Mouse (Mus musculus) limb, embryonic 12.5 days (tissue): Measurements from ENCODE around the gene Prkce. TPM values are rescaled to one million over a fixed set of nuclear protein-coding genes. Genes with fewer than 3 reads are reported as not detected.

ENCODE experiments used
- ATAC-seq: fragments of 200-750 bp; cut with Nextera tagmentation; 2 replicates; pipeline ENCODE4 v1.8.0; 2017; ENCODE audit warnings: low read depth, moderate TSS enrichment; ENCODE audit not compliant: insufficient number of reproducible peaks, insufficient read depth, low FRiP score, low TSS enrichment
- H3K27ac ChIP-seq: fragments of 300-500 bp; sonication (generic); 2 replicates; pipeline ENCODE4 v1.5.1; 2016; ENCODE audit warnings: mild to moderate bottlenecking, moderate library complexity
- H3K27me3 ChIP-seq: fragments of 300-500 bp; sonication (generic); 2 replicates; pipeline ENCODE4 v1.6.1; 2016; ENCODE audit warnings: mild to moderate bottlenecking, moderate library complexity
- H3K36me3 ChIP-seq: fragments of 300-500 bp; sonication (generic); 2 replicates; pipeline ENCODE4 v1.6.1; 2016; ENCODE audit warnings: mild to moderate bottlenecking, moderate library complexity
- H3K4me1 ChIP-seq: fragments of 300-500 bp; sonication (generic); replicated peaks from 2 replicates; pipeline ENCODE4 v1.6.1; 2016
- H3K4me2 ChIP-seq: fragments of 300-500 bp; sonication (generic); 2 replicates; pipeline ENCODE4 v1.6.1; 2016; ENCODE audit warnings: mild to moderate bottlenecking, moderate library complexity
- H3K4me3 ChIP-seq: fragments of 300-500 bp; sonication (generic); replicated peaks from 2 replicates; pipeline ENCODE4 v1.5.1; 2016; ENCODE audit warnings: mild to moderate bottlenecking
- H3K9ac ChIP-seq: fragments of 300-500 bp; sonication (generic); replicated peaks from 2 replicates; pipeline ENCODE4 v1.6.1; 2016; ENCODE audit warnings: mild to moderate bottlenecking, moderate library complexity
- H3K9me3 ChIP-seq: fragments of 300-500 bp; sonication (generic); 2 replicates; pipeline ENCODE4 v1.6.1; 2016; ENCODE audit warnings: mild to moderate bottlenecking, moderate library complexity
- WGBS: fragments of 180-500 bp; shearing (Covaris S2); methylation state at CpG from one replicate; pipeline ENCODE4 v1.1.7; 2016; 5-methylcytosine and 5-hydroxymethylcytosine counted together
- polyA plus RNA-seq: library from polyadenylated mRNA; unstranded; fragments of >200 nt; fragmentation: Nextera tagmentation; extraction: Ambion mirVana; gene quantifications from 2 replicates; pipeline ENCODE4 v1.2.1, GENCODE M21; 2016

Gene Prkce
- 5.5 and 7.7 TPM in 2 replicates for polyA plus RNA-seq

DNA sequence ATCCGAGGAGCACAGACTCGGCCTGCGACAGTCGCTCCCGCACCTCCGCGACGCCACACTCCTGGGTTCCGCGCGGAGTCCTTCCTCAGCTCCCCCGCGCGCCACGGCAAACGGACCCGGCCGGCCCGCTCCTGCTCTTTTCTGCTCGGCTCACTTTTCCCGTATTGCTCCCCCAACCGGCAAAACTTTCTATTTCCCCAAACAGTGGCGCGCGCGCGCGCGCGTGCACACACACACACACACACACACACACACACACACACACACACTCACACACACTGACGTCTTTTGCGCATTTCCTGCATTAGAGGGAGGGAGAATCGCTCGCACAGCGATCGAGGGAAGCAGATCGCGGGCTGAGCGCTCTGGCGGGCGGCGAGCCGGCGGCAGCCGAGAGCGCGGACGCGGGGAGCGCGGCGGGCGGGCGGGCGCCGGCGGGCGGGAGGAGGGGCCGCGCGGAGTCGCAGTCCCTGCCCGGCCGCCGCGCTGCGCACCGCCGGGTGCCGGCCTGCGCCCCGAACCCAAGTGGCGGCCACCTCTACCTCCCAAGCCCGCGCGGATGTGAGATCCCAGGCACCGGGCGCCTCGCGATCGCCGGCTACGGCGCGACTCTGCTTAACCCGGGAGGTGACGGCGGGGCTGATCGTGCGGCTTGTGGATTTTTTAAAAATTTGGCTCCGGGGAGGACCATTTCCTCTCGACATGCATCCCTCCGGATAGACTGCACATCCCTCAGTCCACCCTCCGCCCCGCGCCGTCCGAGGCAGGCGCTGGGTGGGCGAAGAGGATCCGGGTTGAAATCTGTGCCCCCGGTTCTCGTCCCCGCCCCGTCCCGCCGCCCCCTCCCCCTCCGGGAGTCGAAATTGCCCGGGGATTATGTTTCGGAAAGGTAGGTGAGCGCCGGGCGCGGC, at the start of gene Prkce:
Gene Prkce (plus strand): TSS at position 466 of the 911 bp plus-strand sequence.
- H3K4me3 ChIP-seq = peak within 1 kb of the TSS; percentile 72
- H3K9ac ChIP-seq = peak within 1 kb of the TSS; percentile 81
- no peaks in the 10 kb centered on the region for H3K9me3 ChIP-seq
- H3K27ac ChIP-seq = peak within 1 kb of the TSS; percentile 94
- WGBS = under 1% methylated on average over 95 of the region's 115 CpGs
- H3K4me2 ChIP-seq = peak within 1 kb of the TSS; percentile 92
- ATAC-seq = peak; percentile 37; the same call in 1 of the 2 replicates
- H3K4me1 ChIP-seq = peaks cover 33% of the 10 kb centered on the region
- peaks cover 15% of the 10 kb centered on the region for H3K27me3 ChIP-seq
- H3K36me3 ChIP-seq = no peaks in the 10 kb centered on the region; the same call in 1 of the 2 replicates

DNA sequence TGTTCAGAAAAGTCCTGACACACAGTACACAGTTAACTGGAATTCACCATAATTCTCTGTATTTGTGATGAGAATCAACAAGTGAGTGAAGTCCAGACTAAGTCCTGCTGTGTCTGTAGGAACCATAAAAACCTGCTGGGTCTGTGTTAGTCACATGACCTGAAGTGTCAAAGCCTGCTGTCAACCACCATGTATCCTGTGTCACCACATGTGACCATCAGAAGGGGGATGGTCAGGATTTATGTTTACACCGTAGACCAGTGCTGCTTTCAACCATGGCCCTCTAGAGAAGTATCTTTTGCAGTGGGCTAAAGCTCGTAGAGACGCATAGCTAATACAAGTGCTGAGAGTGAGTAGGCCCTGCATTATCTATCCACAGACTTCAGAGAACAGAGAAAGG, 44.4 kb upstream of the Prkce start:
- no peak overlapping the region for H3K4me3 ChIP-seq
- no peaks in the 10 kb centered on the region for H3K27me3 ChIP-seq
- no peak overlapping the region for H3K9ac ChIP-seq
- H3K9me3 ChIP-seq = no peaks in the 10 kb centered on the region
- WGBS = 92% methylated on average over 3 of the region's 3 CpGs
- no peak overlapping the region for H3K27ac ChIP-seq
- ATAC-seq = no peak
- H3K4me2 ChIP-seq = no peak overlapping the region
- H3K4me1 ChIP-seq = no peaks in the 10 kb centered on the region
- H3K36me3 ChIP-seq = peaks cover 64% of the 10 kb centered on the region

DNA sequence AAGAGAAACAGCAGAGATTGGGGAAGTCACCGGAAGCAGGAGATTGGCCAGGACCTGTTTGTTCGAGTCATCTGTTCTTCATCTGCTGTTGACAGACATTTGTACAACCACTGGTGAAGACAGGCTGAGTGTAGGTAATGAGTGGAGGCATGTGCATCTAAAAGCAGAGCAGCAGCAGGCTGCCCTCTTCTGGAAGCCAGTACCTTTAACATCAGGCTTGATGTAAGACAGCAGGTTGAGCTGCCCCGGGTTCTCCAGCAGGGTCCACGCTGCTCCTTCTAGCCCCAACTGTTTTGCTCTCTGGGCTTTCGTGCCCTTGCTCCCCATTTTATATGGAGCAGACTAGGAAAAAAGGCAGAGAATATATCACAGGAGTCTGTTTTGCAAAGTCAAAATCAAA, 41.7 kb upstream of the Prkce start:
- H3K27me3 ChIP-seq = no peaks in the 10 kb centered on the region
- peaks cover 77% of the 10 kb centered on the region for H3K36me3 ChIP-seq
- H3K4me1 ChIP-seq = no peaks in the 10 kb centered on the region
- H3K9me3 ChIP-seq = no peaks in the 10 kb centered on the region
- no peak overlapping the region for H3K4me2 ChIP-seq
- no peak overlapping the region for H3K9ac ChIP-seq
- H3K27ac ChIP-seq = no peak overlapping the region
- ATAC-seq = no peak
- no peak overlapping the region for H3K4me3 ChIP-seq
- WGBS = 76% methylated on average over 5 of the region's 5 CpGs

DNA sequence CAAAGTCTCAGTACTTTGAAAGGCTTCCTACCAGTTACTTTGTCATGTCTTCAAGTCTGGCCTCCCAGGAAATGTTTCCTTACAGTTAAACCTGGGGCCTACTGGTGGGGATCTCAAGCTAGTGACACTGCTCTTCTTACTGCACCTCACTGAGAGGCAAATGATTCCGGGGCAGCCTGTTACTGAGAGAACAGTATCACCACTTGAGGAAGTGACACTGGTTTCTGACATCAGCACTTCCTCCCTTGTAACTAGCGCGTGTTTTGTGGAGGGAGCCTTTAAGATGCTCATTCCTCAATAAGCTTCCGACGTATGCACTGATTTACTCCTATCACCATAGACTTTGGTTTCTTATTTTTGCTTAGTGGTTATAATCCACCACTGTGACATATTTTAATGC, 39.4 kb upstream of the Prkce start:
- no peak overlapping the region for H3K4me2 ChIP-seq
- H3K27ac ChIP-seq = no peak overlapping the region
- no peak overlapping the region for H3K4me3 ChIP-seq
- ATAC-seq = no peak
- no peaks in the 10 kb centered on the region for H3K9me3 ChIP-seq
- H3K27me3 ChIP-seq = no peaks in the 10 kb centered on the region
- H3K4me1 ChIP-seq = no peaks in the 10 kb centered on the region
- no peak overlapping the region for H3K9ac ChIP-seq
- 95% methylated on average over 5 of the region's 5 CpGs for WGBS
- H3K36me3 ChIP-seq = peaks cover 72% of the 10 kb centered on the region

DNA sequence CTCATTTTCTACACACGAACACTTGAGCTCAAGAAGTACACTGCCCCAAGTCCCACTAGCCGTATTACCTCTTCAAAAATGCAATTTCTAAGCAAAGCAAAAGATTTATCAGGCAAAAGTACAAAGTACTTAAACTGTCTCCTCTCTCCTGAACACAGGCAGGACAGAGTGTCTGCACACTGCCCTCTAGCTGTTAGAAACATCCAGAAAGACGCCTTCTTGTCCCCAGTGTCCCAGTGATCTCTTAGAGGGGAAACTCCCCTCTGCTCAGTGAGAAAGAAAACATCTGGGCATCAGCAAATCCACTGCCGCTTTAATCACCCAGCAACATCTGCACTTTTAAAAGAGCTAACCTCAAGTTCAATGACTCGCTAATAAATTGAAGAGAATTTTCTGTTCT, 35.1 kb upstream of the Prkce start:
- Histone ChIP-seq H3K4me3 (no peak overlapping the region), H3K4me2 (no peak overlapping the region), H3K36me3 (peaks cover 83% of the 10 kb centered on the region), H3K27ac (no peak overlapping the region), H3K4me1 (no peaks in the 10 kb centered on the region), H3K9ac (no peak overlapping the region), H3K9me3 (no peaks in the 10 kb centered on the region), H3K27me3 (no peaks in the 10 kb centered on the region)
- no peak for ATAC-seq
- 78% methylated on average over 5 of the region's 5 CpGs for WGBS

DNA sequence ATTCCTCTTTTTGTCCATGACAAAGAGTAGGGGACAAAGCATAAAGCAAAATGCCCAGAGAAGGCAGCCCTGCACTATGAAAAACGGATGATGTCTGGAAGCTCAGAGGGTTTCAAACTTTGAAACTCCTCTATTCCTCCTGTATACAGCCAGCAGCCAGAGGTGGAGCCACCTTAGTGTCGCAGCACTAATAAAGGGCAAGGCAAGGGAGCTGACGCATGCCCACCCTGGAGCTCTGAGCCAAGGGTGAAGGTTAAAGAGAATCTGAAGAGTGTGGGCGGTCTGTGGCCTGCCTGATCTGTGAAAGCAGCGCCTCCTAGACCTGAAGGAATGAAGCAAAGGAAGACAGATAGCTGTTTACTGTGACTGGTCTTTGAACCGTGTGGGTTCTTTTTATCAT, 33.1 kb upstream of the Prkce start:
- Histone ChIP-seq H3K4me1 (no peaks in the 10 kb centered on the region), H3K9me3 (no peaks in the 10 kb centered on the region), H3K27ac (no peak overlapping the region), H3K4me2 (no peak overlapping the region), H3K27me3 (no peaks in the 10 kb centered on the region), H3K36me3 (peaks cover 83% of the 10 kb centered on the region), H3K4me3 (no peak overlapping the region), H3K9ac (no peak overlapping the region)
- WGBS = 83% methylated on average over 6 of the region's 6 CpGs
- ATAC-seq = no peak

DNA sequence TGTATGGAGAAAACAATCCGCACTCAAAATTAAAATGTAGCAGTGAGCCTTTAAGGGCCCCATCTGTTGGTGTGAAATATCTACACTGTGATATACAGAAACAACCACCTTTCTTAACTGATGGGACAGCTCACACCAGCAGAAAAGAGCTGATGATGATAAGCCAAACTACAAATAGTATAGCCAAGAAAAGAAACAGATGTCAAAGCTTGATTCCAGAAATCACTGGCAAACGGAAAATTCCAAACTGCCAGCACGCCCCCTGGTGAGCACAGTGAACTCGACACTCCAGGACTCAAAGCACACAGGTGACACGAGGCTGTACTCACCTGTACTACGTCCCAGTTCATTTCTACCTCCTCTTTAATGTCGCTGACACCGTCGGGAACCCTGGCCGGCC, 31.8 kb upstream of the Prkce start:
- 81% methylated on average over 10 of the region's 10 CpGs for WGBS

DNA sequence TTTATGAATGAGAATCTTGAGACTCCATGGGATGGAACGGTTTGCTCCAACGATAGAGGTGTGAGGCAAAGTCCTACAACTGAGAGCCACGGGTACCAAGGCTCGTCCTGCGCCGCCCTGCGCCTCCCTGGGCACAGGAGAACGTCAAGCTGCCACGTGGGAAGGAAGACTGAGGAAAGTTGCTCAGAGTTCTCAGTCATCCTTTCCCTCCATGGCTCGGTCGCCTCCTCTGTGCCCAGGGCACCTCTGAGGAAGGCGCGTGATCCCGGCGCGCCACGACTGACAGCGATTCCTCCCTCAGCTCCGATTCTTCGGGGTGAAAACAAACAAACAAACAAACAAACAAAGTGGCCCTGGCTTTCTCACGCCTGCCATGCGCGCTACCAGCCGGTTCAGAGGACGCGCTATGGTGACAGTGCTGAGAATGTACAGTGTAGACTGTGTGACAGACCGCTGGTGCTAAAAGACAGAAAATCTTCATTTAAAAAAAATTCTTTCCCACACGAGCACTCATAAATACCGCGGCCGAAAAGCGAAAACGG, 23.0 kb upstream of the Prkce start:
- peak overlapping the region; percentile 77 for H3K4me3 ChIP-seq
- no peaks in the 10 kb centered on the region for H3K9me3 ChIP-seq
- H3K4me1 ChIP-seq = peaks cover 11% of the 10 kb centered on the region
- under 1% methylated on average over 33 of the region's 33 CpGs for WGBS
- H3K9ac ChIP-seq = peak overlapping the region; percentile 71
- no peaks in the 10 kb centered on the region for H3K27me3 ChIP-seq
- peaks cover 11% of the 10 kb centered on the region; the same call in 1 of the 2 replicates for H3K36me3 ChIP-seq
- H3K4me2 ChIP-seq = peak overlapping the region; percentile 96
- no peak overlapping the region for H3K27ac ChIP-seq
- peak; percentile 78 for ATAC-seq

More for the DNA sequence above, 31.8 kb upstream of the Prkce start:
- H3K4me2 ChIP-seq = no peak overlapping the region
- ATAC-seq = no peak
- no peaks in the 10 kb centered on the region for H3K4me1 ChIP-seq
- H3K27me3 ChIP-seq = no peaks in the 10 kb centered on the region
- H3K27ac ChIP-seq = no peak overlapping the region
- H3K36me3 ChIP-seq = peaks cover 73% of the 10 kb centered on the region
- no peak overlapping the region for H3K9ac ChIP-seq
- no peak overlapping the region for H3K4me3 ChIP-seq
- H3K9me3 ChIP-seq = no peaks in the 10 kb centered on the region

DNA sequence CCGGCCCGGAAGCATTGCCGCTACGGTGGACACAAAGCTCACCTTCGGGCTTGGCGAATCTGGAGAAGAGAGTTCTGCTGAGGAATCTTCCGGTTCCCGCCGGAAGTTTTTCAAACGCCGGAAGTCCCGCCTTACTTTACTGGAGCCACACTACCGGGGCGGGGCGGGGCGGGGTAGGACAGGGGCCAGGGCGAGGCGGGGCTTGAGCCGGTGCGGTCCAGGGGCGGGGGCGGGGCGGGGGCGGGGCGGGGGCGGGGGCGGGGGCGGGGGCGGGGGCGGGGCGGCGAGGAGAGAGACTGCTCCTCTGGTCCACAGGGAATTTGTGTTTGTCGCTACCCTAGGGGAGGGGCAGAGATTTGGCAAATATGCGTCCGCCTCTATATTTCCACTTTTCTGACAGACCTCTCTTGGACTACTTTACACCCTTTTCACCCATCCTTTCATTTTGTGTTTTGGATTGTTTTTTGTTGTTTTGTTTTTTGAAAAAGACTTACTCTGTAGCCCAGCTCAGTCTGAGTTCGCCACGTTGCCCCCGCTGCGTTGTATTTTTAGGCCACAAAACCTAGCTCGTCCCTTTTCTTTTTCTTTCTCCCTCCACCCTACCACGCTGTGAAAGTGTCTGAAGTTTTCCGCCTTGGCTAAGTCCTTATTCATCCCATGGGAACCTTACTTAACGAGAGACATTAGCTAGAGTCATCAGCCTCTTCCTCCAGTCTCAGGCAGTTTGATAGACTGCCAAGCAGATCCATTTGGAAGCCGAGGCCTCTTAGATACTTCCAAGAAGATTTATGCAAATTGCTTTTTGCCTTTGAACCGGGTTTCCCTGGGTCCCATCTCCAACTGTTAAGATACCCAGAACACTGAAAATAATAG, 22.3 kb upstream of the Prkce start, which contains the start of gene Srbd1:
Gene Srbd1 (minus strand): TSS at position 97 of the 873 bp plus-strand sequence.
- Histone ChIP-seq H3K27ac (no peak within 1 kb of the TSS), H3K9ac (peak within 1 kb of the TSS; percentile 71), H3K36me3 (peaks cover 11% of the 10 kb centered on the region; the same call in 1 of the 2 replicates), H3K9me3 (no peaks in the 10 kb centered on the region), H3K4me3 (peak within 1 kb of the TSS; percentile 77), H3K4me1 (peaks cover 11% of the 10 kb centered on the region), H3K27me3 (no peaks in the 10 kb centered on the region), H3K4me2 (peak within 1 kb of the TSS; percentile 96)
- peak; percentile 91 for ATAC-seq
- WGBS = 2% methylated on average over 38 of the region's 45 CpGs

DNA sequence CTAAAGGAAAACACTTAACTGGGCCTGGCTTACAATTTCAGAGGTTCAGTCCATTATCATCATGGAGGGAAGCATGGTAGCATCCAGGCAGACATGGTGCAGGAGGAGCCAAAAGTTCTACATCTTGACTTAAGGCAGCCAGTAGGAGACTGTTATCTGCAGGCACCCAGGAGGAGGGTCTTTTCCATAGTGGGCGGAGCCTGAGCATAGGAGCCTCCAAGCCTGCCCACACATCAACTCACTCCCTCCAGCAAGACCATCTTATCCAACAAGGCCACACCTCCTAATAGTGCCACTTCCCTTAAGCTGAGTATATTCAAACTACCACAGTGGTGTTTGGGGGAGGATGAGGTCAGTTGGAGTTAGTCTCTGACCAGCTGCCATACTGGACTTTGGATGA, 17.9 kb upstream of the Prkce start:
- Histone ChIP-seq H3K36me3 (no peaks in the 10 kb centered on the region), H3K4me3 (no peak overlapping the region), H3K4me2 (no peak overlapping the region), H3K27me3 (no peaks in the 10 kb centered on the region), H3K27ac (no peak overlapping the region), H3K9ac (no peak overlapping the region), H3K9me3 (no peaks in the 10 kb centered on the region), H3K4me1 (peaks cover 4% of the 10 kb centered on the region; the same call in 1 of the 2 replicates)
- no peak for ATAC-seq
- WGBS = 92% methylated on average over 1 of the region's 1 CpGs
